Mouse (Mus musculus) cortical plate, adult 2 months (tissue): ENCODE results near the gene Cdkn3.

Experiments
- CTCF ChIP-seq: fragments of 200-500 bp; IDR thresholded peaks from 2 replicates; pipeline ENCODE4 v1.5.1; 2011; ENCODE audit warnings: mild to moderate bottlenecking, control low read depth, low read length; ENCODE audit not compliant: insufficient read depth; ENCODE audit errors: extremely low read depth
- POLR2A ChIP-seq: fragments of 200-500 bp; IDR thresholded peaks from 2 replicates; pipeline ENCODE4 v1.6.1; 2011; ENCODE audit warnings: mild to moderate bottlenecking, low read length, control low read depth; ENCODE audit not compliant: insufficient read depth; ENCODE audit errors: extremely low read depth

DNA sequence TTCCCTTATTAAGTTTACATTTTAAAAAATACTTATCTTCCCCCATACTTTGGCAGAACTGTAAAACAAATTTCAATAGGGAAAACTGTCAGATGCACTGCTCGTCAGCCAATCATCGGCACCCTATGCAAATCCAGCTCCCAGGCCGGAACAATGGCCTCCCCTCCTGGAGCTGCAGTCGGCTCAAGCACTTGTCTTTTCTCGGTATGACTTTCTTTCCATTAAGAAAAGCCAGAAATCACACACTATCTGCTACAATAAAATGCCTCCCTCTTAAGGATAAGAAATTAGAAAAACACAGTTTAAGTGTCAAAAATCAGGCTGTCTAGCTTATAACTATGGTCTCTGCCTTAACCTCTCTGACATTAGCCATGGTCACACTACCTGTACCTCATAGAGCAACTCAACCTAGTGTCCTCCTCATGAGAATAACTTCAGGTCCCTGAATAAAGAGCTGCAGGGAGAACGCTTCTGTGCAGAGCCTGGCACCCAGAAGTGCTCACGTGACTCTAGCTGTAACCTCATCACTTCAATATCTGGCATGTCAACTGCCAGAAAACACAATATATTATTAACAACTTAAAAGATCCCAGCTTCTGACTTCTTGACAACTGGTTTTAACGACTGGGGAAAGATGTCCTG is 22.0 kb downstream of the Cdkn3 start:
- no peak for TF ChIP-seq CTCF
- no peak for TF ChIP-seq POLR2A
